Mouse (Mus musculus): ENCODE measurements around the gene 1700069L16Rik. TPM values are rescaled to one million over a fixed set of nuclear protein-coding genes. Genes with fewer than 3 reads are reported as not detected.

Gene 1700069L16Rik
- polyA plus RNA-seq, 1 experiment = not detected

DNA sequence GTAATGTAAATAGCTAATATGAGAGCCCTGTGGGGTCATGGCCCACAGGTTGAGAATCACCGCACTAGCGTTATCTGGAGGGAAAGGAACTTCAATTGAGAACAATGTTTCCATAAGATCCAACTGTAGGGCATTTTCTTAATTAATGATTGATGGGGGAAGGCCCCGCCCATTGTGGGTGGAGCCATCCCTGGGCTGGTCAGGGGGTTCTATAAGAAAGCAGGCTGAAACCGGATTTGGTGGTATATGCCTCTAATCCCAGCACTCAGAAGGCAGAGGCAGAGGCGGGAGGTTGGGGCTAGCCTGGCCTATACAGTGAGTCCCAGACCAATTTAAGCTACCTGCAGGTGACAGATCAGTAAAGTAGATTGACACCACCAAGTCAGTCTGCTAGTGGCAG, 9.8 kb upstream of the 1700069L16Rik start:
- DNase-seq (ENCODE audit: low spot score) = no peak

DNA sequence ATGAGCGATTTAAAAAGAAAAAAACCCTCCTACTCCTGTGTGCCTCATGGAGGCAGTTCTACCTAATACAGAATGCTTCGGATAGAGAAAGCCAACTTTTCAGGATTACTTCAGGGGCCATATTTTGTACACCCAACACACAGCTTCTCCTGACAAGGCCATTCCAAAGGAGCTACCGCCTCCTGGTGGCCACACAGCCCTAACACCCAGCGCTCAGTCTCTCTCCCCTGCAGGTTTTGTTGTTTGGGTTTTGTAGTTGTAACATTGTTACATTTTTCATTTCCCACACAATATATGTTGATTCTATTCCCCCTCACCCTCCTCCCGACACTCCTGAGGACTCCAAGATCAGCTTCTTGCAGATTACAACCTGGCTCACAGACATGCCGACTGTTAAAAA, 7.6 kb upstream of the 1700069L16Rik start:
- DNase-seq (ENCODE audit: low spot score) = no peak

DNA sequence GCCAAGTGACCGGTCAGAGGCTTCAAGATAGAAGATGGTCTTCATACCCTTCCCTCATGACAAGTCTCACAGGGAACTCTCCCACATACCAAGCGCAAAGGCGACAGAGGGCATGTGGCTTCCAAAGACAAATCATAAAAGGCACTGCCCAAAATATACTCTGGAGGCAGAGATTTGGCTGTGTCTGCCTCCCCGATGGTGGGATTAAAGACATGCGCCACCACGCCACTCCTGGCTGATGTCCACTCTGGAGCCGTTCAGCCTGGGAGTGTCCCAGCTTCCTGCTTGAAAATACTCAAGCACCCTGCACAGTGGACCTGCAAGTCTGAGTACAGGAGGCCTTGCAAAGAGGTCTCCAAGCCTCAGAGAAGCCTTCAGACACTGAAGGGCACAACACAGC, 6.6 kb upstream of the 1700069L16Rik start:
- no peak for DNase-seq (ENCODE audit: low spot score)

DNA sequence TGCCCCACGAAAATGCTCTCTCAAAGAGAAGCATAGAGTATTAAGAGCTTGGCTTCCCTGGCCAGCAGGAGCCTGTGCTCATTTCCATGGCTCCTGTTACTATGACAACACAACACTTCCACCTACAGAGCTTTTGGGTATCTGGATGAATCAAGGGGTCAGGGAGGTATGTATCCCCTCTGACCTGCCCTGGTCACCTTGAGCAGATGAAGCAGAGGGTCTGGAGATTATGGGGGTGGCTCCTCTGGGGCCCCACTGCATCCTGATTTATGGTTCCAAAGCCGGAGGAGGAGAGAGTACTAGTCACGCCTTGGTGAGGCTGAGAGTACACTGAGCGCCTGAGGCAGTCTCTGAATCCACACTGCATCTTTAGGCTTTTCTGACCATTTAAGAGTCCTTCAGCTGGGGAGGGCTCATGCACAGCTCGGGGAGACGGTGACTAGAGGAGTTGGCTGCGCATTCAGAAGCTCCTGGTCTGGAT, 6.1 kb upstream of the 1700069L16Rik start:
- no peak for DNase-seq (ENCODE audit: low spot score)

DNA sequence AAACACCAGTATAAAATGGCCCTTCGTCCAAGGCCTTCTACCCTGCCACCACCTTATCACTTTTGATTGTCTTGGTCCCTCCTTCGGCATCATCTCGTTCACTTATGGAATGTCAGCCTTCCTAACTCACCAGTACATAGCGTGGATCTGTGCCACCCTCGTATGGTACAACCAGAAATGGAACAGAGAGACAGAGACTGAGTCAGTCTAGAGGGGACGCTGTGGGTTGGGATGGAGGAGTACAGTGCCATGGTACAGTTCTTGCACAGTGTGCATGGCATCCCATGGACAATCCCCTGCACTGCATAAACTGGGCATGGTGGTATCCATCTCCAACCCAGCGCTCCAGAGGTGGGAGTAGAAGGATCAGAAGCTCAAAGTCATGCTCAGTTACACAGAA, 4.1 kb upstream of the 1700069L16Rik start:
- no peak for DNase-seq (ENCODE audit: low spot score)

DNA sequence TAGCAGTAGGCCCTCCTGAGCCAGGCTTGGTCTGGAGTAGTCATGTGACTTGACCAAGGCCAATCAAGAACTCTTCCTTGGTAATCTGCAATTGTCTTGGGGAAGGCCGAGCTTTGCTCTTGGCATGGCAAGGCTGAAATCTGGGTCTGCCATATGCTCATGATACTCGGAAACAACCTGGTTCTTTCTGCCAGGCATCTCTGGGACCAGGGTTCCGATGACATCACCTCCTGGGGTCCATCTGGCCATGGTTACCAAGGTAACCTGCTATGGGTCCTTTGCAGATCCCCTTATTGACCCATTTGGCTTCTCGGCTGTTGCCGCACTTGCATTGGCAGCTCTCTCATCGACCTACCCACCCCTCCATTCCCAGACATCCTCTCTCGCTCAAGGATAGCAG, 3.4 kb upstream of the 1700069L16Rik start:
- DNase-seq (ENCODE audit: low spot score) = no peak

DNA sequence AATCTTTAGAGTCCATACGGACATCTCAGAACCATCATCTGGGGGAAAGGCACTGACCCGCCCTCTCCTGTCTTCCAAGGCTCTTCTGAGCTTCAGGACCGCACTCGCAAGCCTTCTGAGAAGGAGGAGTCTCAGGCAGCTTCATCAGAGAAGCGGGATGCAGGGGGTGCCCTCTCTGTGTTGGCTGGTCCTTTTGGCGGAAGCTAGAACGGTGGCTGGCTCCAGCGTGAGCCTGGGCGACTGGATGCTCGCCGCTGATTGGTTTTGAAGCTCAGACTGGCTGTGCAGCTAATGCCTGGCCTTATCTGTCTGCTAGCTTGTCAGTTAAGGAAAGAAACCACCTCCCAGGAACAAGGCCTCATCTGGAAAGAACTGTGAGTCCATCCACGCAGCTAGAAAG, 2.7 kb upstream of the 1700069L16Rik start:
- no peak for DNase-seq (ENCODE audit: low spot score)

DNA sequence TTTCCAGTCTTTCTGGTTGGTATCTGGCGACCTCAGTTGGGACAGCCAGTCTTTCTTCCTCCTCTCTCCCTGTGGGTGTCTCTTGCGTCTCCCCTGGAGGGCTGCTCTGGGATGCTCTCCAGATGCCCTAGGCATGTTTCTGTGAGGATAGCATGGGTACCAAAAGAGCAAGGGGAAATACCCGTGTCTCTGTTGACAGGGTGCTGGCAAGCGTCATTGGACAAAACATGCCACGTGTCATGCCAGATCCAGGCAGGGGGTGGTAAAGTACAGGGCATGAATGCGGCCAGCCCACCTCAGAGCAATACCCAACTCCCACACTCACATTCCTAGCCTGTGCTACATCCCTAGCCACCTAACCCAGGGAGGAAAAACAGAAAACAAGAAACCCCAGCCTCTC, 2.0 kb upstream of the 1700069L16Rik start:
- DNase-seq (ENCODE audit: low spot score) = no peak

DNA sequence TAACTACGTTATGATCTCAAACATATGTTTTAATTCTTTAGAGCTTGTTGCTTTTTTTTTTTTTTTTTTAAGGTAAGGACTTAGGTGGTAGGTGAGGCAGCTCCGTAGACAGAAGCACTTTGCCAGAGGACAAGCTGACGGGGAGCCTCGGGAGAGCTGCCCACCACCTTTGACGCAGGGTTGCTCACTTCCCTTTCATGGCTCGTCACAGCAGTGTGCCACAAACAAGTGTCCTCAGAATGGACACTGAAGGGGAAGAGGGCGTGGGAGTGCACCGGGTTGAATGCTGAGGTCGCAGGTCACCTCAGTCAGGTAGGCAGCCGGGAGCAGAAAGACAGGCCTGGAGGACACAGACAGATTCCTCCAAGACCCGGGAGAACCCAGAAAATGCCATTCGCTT, 845 bp upstream of the 1700069L16Rik start:
- DNase-seq (ENCODE audit: low spot score) = no peak

DNA sequence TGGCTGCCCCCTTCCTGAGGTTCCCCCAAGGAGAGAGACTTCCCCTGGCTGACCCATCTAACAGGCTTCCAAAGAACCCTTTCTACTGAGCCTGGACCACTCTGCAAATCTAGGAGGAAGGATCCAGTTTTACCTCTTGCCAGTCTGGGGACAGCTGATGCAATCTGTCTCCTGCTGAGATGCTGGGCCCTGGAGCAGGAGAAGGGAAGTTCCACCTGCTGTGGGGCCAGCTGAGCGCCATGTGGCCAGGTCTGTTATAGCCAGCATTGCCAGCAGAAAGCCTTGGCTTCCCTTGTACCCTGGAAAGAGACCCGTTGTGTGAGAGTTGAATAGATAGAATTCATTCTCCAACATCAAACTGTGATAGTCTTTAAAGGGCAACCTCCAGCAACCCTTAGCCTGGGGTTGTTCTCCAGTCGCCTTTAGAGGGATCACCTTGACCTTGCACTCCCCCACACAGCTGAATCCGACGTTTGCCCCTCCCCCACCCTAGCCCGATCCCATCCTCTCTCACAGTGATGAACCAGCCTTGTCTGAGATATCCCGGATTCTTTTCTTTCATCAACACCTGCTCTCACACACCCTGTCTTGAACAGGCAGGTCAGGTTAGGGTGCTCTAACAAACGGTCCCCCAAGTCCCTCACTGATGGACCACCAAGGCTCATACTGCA, 870 bp downstream of the 1700069L16Rik start:
- DNase-seq (ENCODE audit: low spot score) = no peak

DNA sequence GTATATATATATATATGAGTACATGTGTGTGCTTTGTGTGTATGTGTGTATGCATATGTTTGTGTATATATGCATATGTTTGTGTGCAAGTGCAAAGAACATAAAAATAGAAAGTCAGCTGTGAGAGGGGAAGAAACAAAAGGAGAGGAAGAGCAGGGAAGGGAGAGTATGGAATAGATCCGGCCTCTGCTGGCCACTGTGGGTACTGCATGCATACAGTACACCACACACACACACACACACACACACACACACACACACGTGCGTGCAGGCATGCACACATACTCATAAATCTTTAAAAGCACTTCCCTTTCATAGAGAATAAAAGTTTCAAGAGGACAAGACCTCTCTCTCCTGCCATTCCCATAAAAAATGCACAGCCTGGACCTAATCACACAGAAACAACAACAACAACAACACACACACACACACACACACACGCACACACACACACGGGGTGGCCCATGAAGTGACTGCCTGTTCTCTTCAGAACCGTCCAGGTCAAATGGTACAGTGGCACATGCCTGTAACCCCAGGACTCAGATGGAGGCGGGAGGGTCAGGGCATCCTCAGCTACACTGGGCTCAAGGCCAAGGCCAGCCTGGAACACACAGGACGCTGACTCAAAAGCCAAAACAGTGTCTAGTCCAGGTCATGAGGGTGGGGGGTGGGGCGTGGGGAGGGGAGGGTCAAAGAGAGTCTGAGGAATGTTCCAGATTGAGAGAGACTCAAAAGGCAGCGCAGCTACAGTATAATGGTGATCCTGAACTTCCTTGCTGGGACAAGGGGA, 2.2 kb downstream of the 1700069L16Rik start:
- DNase-seq (ENCODE audit: low spot score) = no peak

DNA sequence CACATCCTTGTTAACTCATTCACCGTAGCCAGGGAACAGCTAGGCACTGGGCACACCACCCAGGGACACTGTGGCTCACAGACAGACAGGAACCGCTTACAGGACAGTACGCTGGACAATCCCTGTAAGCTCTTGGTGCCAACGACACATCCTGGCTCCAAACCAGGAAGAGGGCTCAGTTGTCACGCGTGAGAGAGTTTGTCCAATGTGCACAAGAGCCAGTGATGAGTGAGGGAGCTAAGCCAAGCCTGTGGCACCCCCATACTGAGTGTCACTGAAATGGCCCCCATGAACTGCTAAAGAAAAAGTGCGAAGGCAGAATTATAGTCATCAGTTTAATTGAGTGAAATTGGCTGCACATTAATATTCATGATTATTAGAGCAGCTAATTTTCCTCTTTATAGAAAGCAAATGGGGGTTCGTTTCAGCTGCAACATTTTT, 5.3 kb downstream of the 1700069L16Rik start:
- no peak for DNase-seq (ENCODE audit: low spot score)

DNA sequence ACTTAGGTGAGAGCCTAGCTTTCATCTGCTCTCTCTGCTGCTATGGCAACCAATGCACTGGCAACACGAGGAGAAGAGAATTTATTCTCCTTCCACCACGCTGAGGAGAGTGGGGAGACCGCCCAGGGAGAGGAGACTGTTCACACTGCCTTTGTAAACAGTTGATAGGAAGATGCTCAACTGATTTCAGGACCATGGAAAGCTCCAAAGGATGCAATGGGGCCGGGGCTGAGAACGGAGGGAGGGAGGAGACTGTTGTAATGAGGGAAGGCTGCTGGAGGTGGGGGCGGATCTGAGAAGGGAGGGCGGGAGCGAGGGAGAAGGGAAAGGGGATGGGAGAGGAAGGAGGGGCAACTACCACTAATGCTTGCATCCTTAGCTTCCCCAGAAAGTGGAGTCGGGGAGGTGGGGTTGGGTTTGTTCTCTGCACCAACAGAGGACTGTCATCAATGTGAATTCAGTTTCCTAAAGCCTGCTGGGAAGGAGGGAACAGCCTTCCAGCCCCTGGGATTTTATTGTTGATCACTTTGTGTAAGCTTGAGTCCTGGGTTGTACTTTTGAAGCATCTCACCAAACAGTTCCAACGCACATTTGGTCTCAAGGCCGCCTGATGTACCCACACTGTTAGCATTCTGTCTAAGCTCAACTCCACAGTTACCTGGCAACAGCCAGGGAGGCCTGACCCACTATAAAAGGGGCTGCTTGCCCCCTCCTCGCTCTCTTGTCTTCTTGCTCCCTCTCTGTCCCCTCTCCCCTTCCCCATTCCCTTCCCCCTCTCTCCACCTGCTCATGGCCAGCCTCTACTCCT, 7.8 kb downstream of the 1700069L16Rik start:
- DNase-seq (ENCODE audit: low spot score) = no peak

DNA sequence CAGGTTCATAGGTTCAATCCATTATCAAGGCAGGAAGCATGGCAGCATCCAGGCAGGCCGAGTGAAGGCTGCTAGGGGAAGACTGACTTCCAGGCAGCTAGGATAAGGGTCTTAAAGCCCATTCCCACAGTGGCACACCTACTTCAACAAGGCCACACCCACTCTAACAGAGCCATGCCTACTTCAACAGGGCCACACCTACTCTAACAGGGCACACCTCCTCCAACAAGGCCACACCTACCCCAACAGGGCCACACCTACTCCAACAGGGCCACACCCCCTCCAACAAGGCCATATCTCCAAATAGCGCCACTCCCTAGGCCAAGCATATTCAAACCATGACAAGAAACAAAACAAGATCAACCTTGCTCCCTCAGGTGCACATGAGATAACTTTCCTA, 11.7 kb downstream of the 1700069L16Rik start:
- no peak for DNase-seq (ENCODE audit: low spot score)

DNA sequence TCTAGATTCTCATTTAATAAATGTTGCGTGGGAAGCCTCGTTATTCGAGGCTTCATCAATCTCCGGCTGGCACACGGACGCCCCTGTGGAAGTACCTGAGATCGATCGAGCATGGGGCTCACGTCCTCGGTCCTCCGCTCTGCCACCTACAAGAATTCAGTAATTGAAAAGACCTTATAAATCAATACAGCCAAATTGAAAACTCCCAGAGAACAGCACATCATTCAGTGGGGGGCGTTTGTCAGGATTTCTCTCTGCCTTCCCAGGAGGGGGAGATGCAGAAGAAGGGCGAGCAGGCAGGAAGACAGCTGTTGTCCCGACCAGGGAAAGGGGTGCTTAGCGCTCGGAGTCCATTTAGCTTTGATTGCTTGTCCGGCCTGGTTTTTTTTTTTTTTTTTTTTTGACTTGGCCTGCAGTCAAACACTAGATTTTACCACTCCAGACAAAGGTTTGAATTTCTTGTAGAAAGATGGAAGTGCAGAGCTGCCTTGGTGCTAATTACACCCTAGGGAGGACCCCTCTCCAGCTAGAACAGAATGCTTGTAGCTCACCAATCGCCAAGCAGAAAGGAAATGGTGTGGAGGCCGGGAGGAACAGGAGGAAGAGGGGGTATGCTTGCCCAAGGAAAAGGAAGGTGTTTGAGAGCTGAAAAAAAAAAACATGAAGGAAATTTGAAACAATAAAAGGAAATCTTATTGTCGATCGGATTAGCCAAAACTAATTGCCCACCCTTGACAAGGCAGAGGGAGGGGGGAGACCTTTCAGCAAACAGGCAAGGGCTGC, 20.6 kb downstream of the 1700069L16Rik start:
- no peak for DNase-seq (ENCODE audit: low spot score)

DNA sequence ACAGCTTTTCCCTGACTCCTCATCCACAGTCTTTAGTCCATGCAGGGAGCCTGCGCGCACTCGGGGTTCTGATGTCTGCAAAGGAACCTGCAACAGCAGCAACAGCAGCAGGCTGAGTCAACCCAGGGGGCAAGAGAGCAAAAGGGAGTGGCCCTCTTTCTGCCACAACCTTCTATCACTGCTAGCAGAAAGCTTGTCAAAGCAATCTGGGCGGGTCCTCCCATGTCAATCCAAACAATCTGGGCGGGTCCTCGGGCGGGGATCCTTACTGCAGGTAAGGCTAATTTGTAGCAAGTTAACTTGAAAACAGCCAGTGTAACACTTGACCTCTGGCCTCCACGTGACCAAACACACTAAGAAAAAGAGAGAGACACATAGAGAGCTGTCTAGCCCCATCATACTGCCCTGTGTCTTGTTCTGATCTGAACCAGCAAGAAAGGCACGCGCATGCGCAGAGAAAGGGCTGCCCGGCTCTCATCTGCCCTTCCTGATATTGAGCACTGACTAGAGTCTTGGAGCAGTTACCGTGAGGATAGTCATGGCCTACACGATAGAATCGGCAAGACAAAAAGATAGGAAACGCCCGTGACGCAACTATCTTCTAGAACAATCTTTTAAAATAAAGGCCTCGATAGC, 24.1 kb downstream of the 1700069L16Rik start:
- DNase-seq (ENCODE audit: low spot score) = no peak

DNA sequence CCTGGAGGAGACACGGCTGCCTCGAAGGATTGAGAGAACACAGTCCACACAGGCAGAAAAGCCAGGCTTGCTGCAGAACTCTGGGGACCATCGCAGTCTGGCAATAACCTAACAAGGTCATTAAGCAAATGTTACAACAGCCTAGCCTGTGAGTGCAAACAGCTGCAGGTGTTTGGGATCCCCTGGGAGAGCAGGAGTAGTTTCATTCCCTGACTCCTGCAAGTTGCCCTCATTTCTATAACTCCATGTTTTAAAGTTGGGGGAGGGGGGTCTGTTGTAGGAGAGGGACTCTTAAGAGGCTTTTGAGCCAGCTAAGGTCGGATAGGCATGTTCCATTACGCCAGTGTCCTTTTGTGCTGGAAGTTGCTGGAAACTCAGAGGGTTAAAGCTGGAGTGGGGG, 30.2 kb downstream of the 1700069L16Rik start:
- DNase-seq (ENCODE audit: low spot score) = no peak

DNA sequence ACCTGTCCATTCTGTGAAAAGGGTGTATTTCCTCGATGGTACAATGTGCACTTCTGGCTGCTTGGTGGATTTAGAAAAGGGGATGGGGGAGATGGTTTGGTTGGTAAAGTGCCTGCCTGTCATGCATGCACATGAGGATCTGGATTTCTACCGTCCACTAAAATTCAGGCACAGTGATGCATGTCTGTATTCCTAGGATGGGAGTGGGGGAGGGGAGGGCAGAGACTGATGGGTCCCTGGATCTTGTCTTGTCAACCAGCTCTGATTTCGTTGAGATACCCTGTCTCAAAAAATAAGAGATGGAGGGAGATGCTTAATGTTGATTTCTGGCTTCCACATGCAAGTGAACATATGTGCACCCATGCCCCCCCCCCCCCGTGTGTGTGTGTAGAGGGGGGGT, 30.6 kb downstream of the 1700069L16Rik start:
- no peak for DNase-seq (ENCODE audit: low spot score)

DNA sequence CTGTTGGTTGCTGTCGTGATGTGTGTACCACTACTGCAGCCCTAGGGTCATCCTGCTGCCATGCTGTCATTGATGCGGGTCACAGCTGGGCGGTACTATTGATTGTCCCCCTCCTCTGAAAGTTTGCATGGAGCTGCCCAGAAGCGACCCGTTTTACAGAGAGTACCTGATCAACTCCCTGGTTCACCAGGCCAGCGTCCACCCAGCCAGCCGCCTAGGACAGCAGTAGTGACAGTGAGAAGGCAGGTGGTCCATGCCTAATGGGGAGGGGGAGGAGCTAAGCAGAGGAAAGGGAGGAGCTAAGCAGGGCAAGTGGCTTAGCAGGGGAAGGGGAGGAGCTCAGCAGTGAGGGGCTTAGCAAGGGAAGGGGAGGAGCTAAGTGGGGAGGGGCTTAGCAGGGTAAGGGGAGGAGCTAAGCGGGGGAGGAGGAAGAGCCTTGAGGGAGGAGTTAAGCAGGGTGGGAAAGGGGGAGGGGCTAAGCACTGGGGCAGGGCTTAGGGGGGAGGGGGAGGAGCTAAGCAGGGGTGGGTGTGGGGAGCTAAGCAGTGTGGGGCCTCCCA, 31.3 kb downstream of the 1700069L16Rik start:
- DNase-seq (ENCODE audit: low spot score) = no peak

DNA sequence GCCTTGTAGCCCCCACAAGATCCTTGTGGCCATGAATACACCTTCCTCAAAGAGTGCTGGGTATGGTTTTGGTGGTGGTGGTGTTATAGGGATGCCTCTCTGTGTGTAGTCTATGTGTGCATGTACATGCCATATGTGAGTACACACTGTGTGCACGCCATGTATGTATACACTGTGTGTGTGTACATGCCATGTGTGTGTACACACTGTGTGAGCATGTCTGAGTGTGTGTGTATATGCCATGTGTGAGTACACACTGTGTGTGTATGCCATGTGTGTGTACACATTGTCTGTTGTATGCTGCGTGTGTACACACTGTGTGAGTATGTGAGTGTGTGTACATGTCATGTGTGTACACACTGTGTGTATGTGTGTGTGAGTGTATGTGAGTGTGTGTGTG, 33.7 kb downstream of the 1700069L16Rik start:
- no peak for DNase-seq (ENCODE audit: low spot score)

DNA sequence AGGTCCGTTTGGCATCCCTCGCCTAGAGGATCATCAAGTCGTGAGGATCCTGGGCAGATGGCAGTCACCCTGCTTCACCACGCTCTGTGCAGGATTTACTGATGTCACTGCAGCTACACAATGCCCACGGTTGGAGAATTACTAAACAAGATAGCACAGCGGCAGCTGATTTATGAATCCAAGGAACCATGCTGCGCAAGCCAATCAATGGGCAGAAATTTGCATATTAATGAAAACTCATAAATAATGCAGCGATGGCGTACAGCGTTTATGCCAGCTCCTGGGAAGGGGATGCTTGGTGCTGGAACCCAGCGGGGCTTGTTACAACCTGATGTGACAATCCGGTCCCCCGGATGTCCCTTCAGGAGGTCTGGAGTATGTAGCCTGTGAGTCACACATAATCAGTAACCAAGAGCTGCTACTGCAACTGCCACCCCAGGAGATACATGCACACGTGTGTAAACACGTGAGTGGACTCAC, 34.5 kb downstream of the 1700069L16Rik start:
- no peak for DNase-seq (ENCODE audit: low spot score)

All from urinary bladder, adult 2 months (tissue).